Mouse (Mus musculus): ENCODE data around the gene Prpsap1.

Prpsap1 gene

GRCm38 (mm10) chr11:116443935-116444334, 50.1 kb downstream of the Prpsap1 start:
- no peak for DNase-seq (ENCODE audit: inconsistent ontology term)

- no peak for DNase-seq (ENCODE audit: inconsistent ontology term)
Observed at GRCm38 (mm10) chr11:116443311-116443710, 50.7 kb downstream of the Prpsap1 start.

GRCm38 (mm10) chr11:116442867-116443177, 51.2 kb downstream of the Prpsap1 start:
- DNase-seq (ENCODE audit: inconsistent ontology term): no peak

GRCm38 (mm10) chr11:116442129-116442866, 51.7 kb downstream of the Prpsap1 start:
- DNase-seq (ENCODE audit: inconsistent ontology term): no peak

- no peak for DNase-seq (ENCODE audit: inconsistent ontology term)
Observed at GRCm38 (mm10) chr11:116440408-116441068, 53.5 kb downstream of the Prpsap1 start.

- no peak for DNase-seq (ENCODE audit: inconsistent ontology term)
Observed at GRCm38 (mm10) chr11:116439269-116440240, 54.4 kb downstream of the Prpsap1 start.

GRCm38 (mm10) chr11:116437541-116437940, 56.5 kb downstream of the Prpsap1 start:
- DNase-seq (ENCODE audit: inconsistent ontology term): no peak

- no peak for DNase-seq (ENCODE audit: inconsistent ontology term)
Observed at GRCm38 (mm10) chr11:116436725-116437331, 57.2 kb downstream of the Prpsap1 start.

GRCm38 (mm10) chr11:116435992-116436724, 57.8 kb downstream of the Prpsap1 start:
- no peak for DNase-seq (ENCODE audit: inconsistent ontology term)

- DNase-seq (ENCODE audit: inconsistent ontology term): no peak
Observed at GRCm38 (mm10) chr11:116434967-116435752, 58.8 kb downstream of the Prpsap1 start.

- peak; percentile 68 for DNase-seq (ENCODE audit: inconsistent ontology term)
Observed at GRCm38 (mm10) chr11:116434287-116434966, 59.6 kb downstream of the Prpsap1 start.

GRCm38 (mm10) chr11:116433356-116434286, 60.4 kb downstream of the Prpsap1 start, which contains the start of gene Ubald2:
TSS of gene Ubald2 (plus strand) at chr11:116434094.
- peak; percentile 100 for DNase-seq (ENCODE audit: inconsistent ontology term)

- no peak for DNase-seq (ENCODE audit: inconsistent ontology term)
Observed at GRCm38 (mm10) chr11:116432593-116433355, 61.2 kb downstream of the Prpsap1 start.

- no peak for DNase-seq (ENCODE audit: inconsistent ontology term)
Observed at GRCm38 (mm10) chr11:116432127-116432526, 61.9 kb downstream of the Prpsap1 start.

- DNase-seq (ENCODE audit: inconsistent ontology term): no peak
Observed at GRCm38 (mm10) chr11:116431428-116432077, 62.4 kb downstream of the Prpsap1 start.

- no peak for DNase-seq (ENCODE audit: inconsistent ontology term)
Observed at GRCm38 (mm10) chr11:116430723-116431427, 63.1 kb downstream of the Prpsap1 start.

Measured in Muller cell, postnatal 12 days (primary cell).